Mouse (Mus musculus) retina, embryonic 14.5 days (tissue): ENCODE measurements around the gene Cts3.
"Not testable (repeated sequence)": the region's sequence is repeated elsewhere in the genome, so short reads cannot be mapped to it uniquely, and the experiment has no call there.

Experiments
- DNase-seq: peaks from one replicate; pipeline ENCODE4 v3.0.0-alpha.2; 2015; ENCODE audit warnings: low spot score

The Cts3 gene

DNA sequence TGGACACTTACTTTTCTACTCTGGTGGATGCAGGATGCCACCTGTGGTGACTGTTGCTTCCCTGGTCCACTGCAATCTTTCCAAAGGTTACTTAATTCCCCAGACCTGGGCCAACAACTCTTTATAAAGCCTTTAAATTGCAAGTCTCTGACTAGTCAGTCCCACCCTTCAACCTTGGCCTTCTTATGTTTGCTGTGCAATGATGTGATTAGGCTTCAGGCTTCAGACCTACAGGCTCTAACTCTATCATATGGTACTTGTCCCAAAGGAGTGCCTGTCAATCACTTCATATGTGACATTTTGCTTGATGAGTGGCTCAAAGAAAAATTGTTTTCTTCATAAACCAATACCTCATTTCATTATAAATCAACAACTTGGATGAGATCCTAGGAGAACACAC, at the start of gene Cts3:
TSS of gene Cts3 (minus strand) at position 101 of the 400 bp plus-strand sequence.
- DNase-seq, result no peak

DNA sequence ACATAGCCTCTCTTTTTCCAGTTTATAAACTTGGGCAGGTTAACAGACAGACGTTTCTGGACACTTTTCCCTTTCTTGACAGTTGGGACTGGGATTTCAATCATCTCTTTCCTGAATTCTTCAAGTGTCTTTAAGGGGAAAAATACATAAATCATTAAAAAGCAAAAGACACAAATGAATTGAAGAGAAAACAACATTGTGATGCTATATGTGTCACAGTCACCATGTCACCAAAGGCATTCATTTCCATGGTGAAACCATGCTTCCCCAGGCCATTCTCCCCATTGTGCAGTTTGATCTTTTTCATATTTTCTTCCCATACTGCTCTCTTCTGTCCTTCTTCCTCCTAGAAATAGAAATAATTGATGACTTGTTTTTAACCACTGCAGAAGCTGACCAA, 1.9 kb downstream of the Cts3 start, which contains the start of gene Gm49352:
TSS of gene Gm49352 (minus strand) at position 101 of the 400 bp plus-strand sequence.
- DNase-seq, result not testable (repeated sequence)

- no peak for DNase-seq
Measured at GRCm38 (mm10) chr13:61541631-61542030, 28.3 kb downstream of the Cts3 start, which contains the start of gene Ctsm. Gene Ctsm, minus strand, starts transcription at chr13:61541839.
